Mouse (Mus musculus) ES-E14 (cell line): Measurements from ENCODE around the gene Tekt5. TPM values are rescaled to one million over a fixed set of nuclear protein-coding genes. Genes with fewer than 3 reads are reported as not detected.

ENCODE experiments used
- DNase-seq: peaks from one replicate; pipeline ENCODE4 v3.0.0-alpha.2; 2013; ENCODE audit warnings: low read depth, low spot score
- H3K27ac ChIP-seq: 2 replicates; pipeline ENCODE4 v1.5.1; 2012; ENCODE audit warnings: low read depth, mild to moderate bottlenecking, low read length, moderate library complexity, mixed read lengths; ENCODE audit not compliant: poor library complexity, insufficient read depth, severe bottlenecking
- H3K36me3 ChIP-seq: 2 replicates; pipeline ENCODE4 v1.6.1; 2012; ENCODE audit warnings: mild to moderate bottlenecking, low read length, moderate library complexity, mixed read lengths; ENCODE audit not compliant: control insufficient read depth, poor library complexity, insufficient read depth, severe bottlenecking
- H3K4me1 ChIP-seq, 2 experiments: fragments of 150-350 bp in 1 of 2; sonication (generic) in 1 of 2; 2 replicates each; pipeline ENCODE4 v1.6.1; 2012; ENCODE audit warnings: low read length in 2 of 2, mild to moderate bottlenecking in 1 of 2, mixed read lengths in 1 of 2; ENCODE audit not compliant: control insufficient read depth in 2 of 2, insufficient read depth in 2 of 2, poor library complexity in 1 of 2
- H3K4me3 ChIP-seq, 2 experiments: fragments of 150-350 bp in 1 of 2; sonication (generic) in 1 of 2; 2 replicates each; pipeline ENCODE4 v1.5.1; 2012; ENCODE audit warnings: low read length in 2 of 2, low read depth in 1 of 2, mild to moderate bottlenecking in 1 of 2, mixed read lengths in 1 of 2; ENCODE audit not compliant: insufficient read depth in 1 of 2, poor library complexity in 1 of 2, severe bottlenecking in 1 of 2
- H3K9ac ChIP-seq: 2 replicates; pipeline ENCODE4 v1.6.1; 2012; ENCODE audit warnings: low read depth, mild to moderate bottlenecking, low read length, mixed read lengths; ENCODE audit not compliant: poor library complexity, insufficient read depth, severe bottlenecking
- H3K9me3 ChIP-seq: fragments of 150-350 bp; sonication (generic); 2 replicates; pipeline ENCODE4 v1.6.1; 2012; ENCODE audit warnings: low read depth, mild to moderate bottlenecking, low read length; ENCODE audit not compliant: control insufficient read depth, insufficient read depth
- CHD2 ChIP-seq: IDR thresholded peaks from 2 replicates; pipeline ENCODE4 v1.6.1; 2014; ENCODE audit warnings: mild to moderate bottlenecking, low read depth, low read length, inconsistent platforms
- HCFC1 ChIP-seq: IDR thresholded peaks from 2 replicates; pipeline ENCODE4 v1.6.1; 2012; ENCODE audit warnings: low read length, inconsistent platforms, borderline replicate concordance; ENCODE audit not compliant: insufficient read depth
- MAFK ChIP-seq: IDR thresholded peaks from 2 replicates; pipeline ENCODE4 v1.6.1; 2014; ENCODE audit warnings: mild to moderate bottlenecking, low read depth, low read length, inconsistent platforms; ENCODE audit not compliant: insufficient read depth
- ZC3H11A ChIP-seq: IDR thresholded peaks from 2 replicates; pipeline ENCODE4 v1.6.1; 2012; ENCODE audit warnings: low read depth, mild to moderate bottlenecking, inconsistent platforms, low read length, borderline replicate concordance
- ZNF384 ChIP-seq: IDR thresholded peaks from 2 replicates; pipeline ENCODE4 v1.6.1; 2012; ENCODE audit warnings: low read depth, low read length, inconsistent platforms
- in situ Hi-C, 2 experiments: fragments of 600-800 bp; cut with MboI; formaldehyde crosslinking; loops; one replicate each; pipeline ENCODE4 v1.15.1; 2025; ENCODE audit warnings: low sequenced_read_pairs in 2 of 2, inconsistent platforms in 1 of 2; ENCODE audit not compliant: unreplicated experiment in 2 of 2
- total RNA-seq: library from RNA; depleted of rRNA; stranded (reverse); fragments of 300-350 nt; gene quantifications from 2 replicates; pipeline ENCODE4 v1.2.3, GENCODE M21; 2012

Gene Tekt5
- total RNA-seq, 1 experiment = 0.22 TPM

DNA sequence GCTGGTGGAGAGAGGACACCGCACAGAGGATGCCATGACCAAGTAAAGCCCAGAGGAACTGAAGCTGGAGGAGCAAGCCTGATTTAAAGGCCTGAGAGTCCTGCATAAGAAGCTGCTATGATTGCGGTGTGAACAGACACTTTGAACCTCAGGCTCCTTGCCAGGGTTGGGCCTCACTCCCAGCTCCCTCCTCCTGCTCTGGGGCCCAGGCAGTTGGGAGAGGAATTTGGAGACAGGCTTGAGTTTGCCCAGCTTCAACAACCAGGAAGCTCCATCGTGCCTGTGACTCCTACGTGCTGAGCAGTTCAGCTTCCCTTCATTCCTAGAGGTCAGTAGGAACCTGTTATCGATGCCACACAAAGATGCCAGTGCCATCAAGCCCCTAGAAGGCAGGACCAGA is 45.9 kb downstream of the Tekt5 start:
- TF ChIP-seq HCFC1 (no peak), CHD2 (no peak)
- Histone ChIP-seq H3K4me1 (peaks cover 2 to 3% of the 10 kb centered on the region in 2 experiments; a peak in 1 of 4 replicates), H3K36me3 (no peaks in the 10 kb centered on the region), H3K9me3 (no peaks in the 10 kb centered on the region), H3K9ac (no peak overlapping the region), H3K4me3 (no peak overlapping the region), H3K27ac (no peak overlapping the region)
- DNase-seq = no peak
- in situ Hi-C loops = no loop called here

DNA sequence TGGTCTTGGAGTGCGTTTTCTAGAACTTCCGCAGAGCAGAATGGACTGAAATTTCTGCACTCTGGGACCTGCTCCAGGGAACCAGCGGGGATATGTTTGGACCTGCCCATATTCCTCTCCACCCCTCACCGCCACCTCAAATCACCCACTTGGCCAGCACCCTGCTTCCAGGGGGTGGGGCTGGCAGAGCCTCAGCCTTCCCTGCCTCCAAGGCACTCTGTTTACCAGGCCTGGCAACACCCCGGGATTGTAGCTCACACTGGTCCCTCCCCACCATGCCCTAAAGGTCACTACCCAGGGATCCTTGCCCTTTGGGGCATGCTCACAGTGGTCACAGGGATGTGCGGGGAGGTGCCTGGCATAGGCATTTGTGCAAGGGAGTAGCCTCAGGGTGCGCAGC is 47.7 kb downstream of the Tekt5 start:
- H3K27ac ChIP-seq = no peak overlapping the region
- no peak for TF ChIP-seq CHD2
- TF ChIP-seq ZNF384 = no peak
- H3K9me3 ChIP-seq = no peaks in the 10 kb centered on the region
- no peak overlapping the region for H3K4me3 ChIP-seq
- no peak overlapping the region for H3K9ac ChIP-seq
- H3K36me3 ChIP-seq = no peaks in the 10 kb centered on the region
- peaks cover 3% of the 10 kb centered on the region in 2 experiments; a peak in 1 of 4 replicates for H3K4me1 ChIP-seq
- in situ Hi-C loops = no loop called here
- DNase-seq = no peak

- H3K9ac ChIP-seq = no peak overlapping the region
- peaks cover 0 to 5% of the 10 kb centered on the region in 2 experiments; a peak in 1 of 4 replicates for H3K4me1 ChIP-seq
- no peaks in the 10 kb centered on the region for H3K36me3 ChIP-seq
- H3K9me3 ChIP-seq = no peaks in the 10 kb centered on the region
- H3K4me3 ChIP-seq = no peak overlapping the region
- no peak for TF ChIP-seq MAFK
- no peak for TF ChIP-seq HCFC1
- no peak for TF ChIP-seq CHD2
- TF ChIP-seq ZC3H11A = no peak
- H3K27ac ChIP-seq = no peak overlapping the region
- no peak for DNase-seq
- in situ Hi-C loops = no loop called here
Observed at GRCm38 (mm10) chr16:10341110-10341509, 54.2 kb downstream of the Tekt5 start.

DNA sequence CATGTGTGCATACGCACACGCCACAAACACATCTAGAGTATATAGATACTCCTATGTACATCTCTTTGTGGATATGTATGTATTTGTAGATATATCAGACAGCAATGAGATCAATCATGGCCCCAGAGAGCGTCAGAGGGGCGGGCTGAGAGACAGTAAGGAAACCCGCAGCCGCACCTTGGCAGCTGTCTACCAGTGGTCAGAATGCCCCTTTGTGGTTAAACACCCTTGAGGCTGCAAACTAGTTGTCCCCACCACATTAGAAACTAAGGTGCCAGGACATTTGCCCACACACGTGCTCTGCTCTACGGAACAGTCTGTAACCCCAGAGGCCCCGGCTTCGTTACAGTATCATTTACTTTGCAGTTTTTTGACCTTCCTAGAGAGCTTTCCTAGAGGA is 55.4 kb downstream of the Tekt5 start:
- H3K27ac ChIP-seq = no peak overlapping the region
- H3K36me3 ChIP-seq = no peaks in the 10 kb centered on the region
- no peak overlapping the region for H3K4me3 ChIP-seq
- H3K9me3 ChIP-seq = no peaks in the 10 kb centered on the region
- H3K4me1 ChIP-seq = peaks cover 0 to 5% of the 10 kb centered on the region in 2 experiments; a peak in 1 of 4 replicates
- DNase-seq = no peak
- no peak overlapping the region for H3K9ac ChIP-seq
- no peak for TF ChIP-seq ZNF384
- no peak for TF ChIP-seq HCFC1
- no peak for TF ChIP-seq ZC3H11A
- no peak for TF ChIP-seq CHD2
- no peak for TF ChIP-seq MAFK
- in situ Hi-C loops = no loop called here

- no peak for TF ChIP-seq HCFC1
- no peak for TF ChIP-seq MAFK
- TF ChIP-seq ZNF384 = no peak
- Histone ChIP-seq H3K9me3 (no peaks in the 10 kb centered on the region), H3K9ac (no peak overlapping the region), H3K36me3 (no peaks in the 10 kb centered on the region), H3K4me1 (peaks cover 0 to 5% of the 10 kb centered on the region in 2 experiments; a peak in 1 of 4 replicates), H3K4me3 (no peak overlapping the region), H3K27ac (no peak overlapping the region)
- in situ Hi-C loops = no loop called here
- DNase-seq = no peak
Observed at GRCm38 (mm10) chr16:10338601-10339000, 56.7 kb downstream of the Tekt5 start.
